Mouse (Mus musculus) forebrain, embryonic 11.5 days (tissue): ENCODE data around the gene Ccnd3. TPM values are rescaled to one million over a fixed set of nuclear protein-coding genes. Genes with fewer than 3 reads are reported as not detected.

ENCODE experiments used
- ATAC-seq: fragments of 200-750 bp; cut with Nextera tagmentation; replicated peaks from 2 replicates; pipeline ENCODE4 v1.8.0; 2017; ENCODE audit warnings: moderate TSS enrichment; ENCODE audit not compliant: low FRiP score
- DNase-seq: peaks from one replicate; pipeline ENCODE4 v3.0.0-alpha.2; 2017; ENCODE audit warnings: low spot score
- H3K27ac ChIP-seq: fragments of 300-500 bp; sonication (generic); 2 replicates; pipeline ENCODE4 v1.5.1; 2014; ENCODE audit warnings: low read depth, low read length
- H3K27me3 ChIP-seq: fragments of 300-500 bp; sonication (generic); 2 replicates; pipeline ENCODE4 v1.6.1; 2014; ENCODE audit warnings: mild to moderate bottlenecking, low read length, mixed read lengths; ENCODE audit not compliant: control insufficient read depth, insufficient read depth
- H3K36me3 ChIP-seq: fragments of 300-500 bp; sonication (generic); 2 replicates; pipeline ENCODE4 v1.6.1; 2014; ENCODE audit warnings: mild to moderate bottlenecking, low read length, moderate library complexity, mixed read lengths; ENCODE audit not compliant: control insufficient read depth, insufficient read depth
- H3K4me1 ChIP-seq: fragments of 300-500 bp; sonication (generic); replicated peaks from 2 replicates; pipeline ENCODE4 v1.6.1; 2014; ENCODE audit warnings: low read length, mixed read lengths; ENCODE audit not compliant: control insufficient read depth, insufficient read depth
- H3K4me2 ChIP-seq: fragments of 300-500 bp; sonication (generic); 2 replicates; pipeline ENCODE4 v1.6.1; 2014; ENCODE audit warnings: low read depth, mild to moderate bottlenecking, low read length, moderate library complexity, mixed read lengths; ENCODE audit not compliant: severe bottlenecking
- H3K4me3 ChIP-seq: fragments of 300-500 bp; sonication (generic); 2 replicates; pipeline ENCODE4 v1.5.1; 2014; ENCODE audit warnings: low read depth, low read length
- H3K9ac ChIP-seq: fragments of 300-500 bp; sonication (generic); 2 replicates; pipeline ENCODE4 v1.6.1; 2014; ENCODE audit warnings: low read length
- H3K9me3 ChIP-seq: fragments of 300-500 bp; sonication (generic); 2 replicates; pipeline ENCODE4 v1.6.1; 2016; ENCODE audit warnings: low read length, mixed read lengths; ENCODE audit not compliant: control insufficient read depth
- WGBS: fragments of 180-500 bp; shearing (Covaris S2); extraction: QIAGEN DNeasy Blood & Tissue Kit; methylation state at CpG from one replicate; pipeline ENCODE4 v1.1.7; 2014; 5-methylcytosine and 5-hydroxymethylcytosine counted together
- polyA plus RNA-seq: library from polyadenylated mRNA; unstranded; fragments of >200 nt; fragmentation: Nextera tagmentation; extraction: Ambion mirVana; gene quantifications from 2 replicates; pipeline ENCODE4 v1.2.1, GENCODE M21; 2014

The Ccnd3 gene
- polyA plus RNA-seq, 1 experiment from 2014 or later, result 253 TPM

DNA sequence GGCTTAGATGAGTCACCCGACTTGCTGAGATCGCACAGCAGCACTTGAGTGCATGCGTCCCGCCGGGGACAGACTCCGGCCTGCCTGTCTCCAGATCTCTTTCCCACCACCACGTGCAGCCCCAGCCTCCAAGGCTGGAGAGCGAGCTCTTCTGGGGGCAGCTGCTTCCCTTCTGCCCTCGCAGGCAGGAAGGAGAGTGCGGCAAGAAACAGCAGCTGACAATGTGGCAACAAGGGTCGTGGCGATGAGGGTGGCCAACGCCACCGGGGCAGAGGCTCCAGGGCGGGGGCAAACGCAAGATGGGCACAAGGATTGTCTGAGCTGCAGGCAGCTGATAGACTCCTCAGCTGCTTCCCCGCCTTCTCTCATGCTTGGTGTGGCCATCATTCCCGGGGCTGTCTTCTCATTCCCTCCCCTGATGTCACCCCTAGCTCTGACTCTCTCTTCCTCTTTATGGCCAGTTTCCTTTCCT lies 18.4 kb downstream of the Ccnd3 start:
- ATAC-seq, result no peak
- DNase-seq, result no peak
- H3K9ac ChIP-seq, result no peak overlapping the region
- H3K36me3 ChIP-seq, result no peaks in the 10 kb centered on the region
- H3K27me3 ChIP-seq, result no peaks in the 10 kb centered on the region
- H3K9me3 ChIP-seq, result no peaks in the 10 kb centered on the region
- H3K4me1 ChIP-seq, result peaks cover 14% of the 10 kb centered on the region
- H3K4me3 ChIP-seq, result no peak overlapping the region
- no peak overlapping the region for H3K27ac ChIP-seq
- no peak overlapping the region for H3K4me2 ChIP-seq
- WGBS, result 80% methylated on average over 18 of the region's 18 CpGs

DNA sequence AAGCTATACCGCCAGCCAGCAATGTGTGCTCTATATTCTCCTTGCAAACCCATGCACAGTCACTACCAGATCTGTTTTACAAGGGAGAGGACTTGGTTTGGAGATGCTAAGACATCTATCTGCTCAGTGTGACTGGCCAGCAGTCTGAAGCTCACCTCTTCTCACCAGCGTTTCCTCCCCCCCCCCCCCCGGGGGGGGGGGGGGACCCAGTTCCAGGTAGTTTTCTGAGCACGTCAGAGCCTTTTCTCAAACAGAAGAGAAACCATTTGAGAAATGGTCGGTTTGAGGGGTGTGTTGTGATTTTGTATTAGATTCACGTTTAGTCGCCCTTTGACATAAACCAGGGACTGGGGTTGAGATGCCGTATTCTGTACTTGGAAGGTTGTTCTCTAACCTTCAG lies 19.2 kb downstream of the Ccnd3 start:
- Histone ChIP-seq H3K36me3 (no peaks in the 10 kb centered on the region), H3K4me3 (no peak overlapping the region), H3K27me3 (no peaks in the 10 kb centered on the region), H3K27ac (no peak overlapping the region), H3K4me2 (no peak overlapping the region), H3K9me3 (no peaks in the 10 kb centered on the region), H3K4me1 (peaks cover 14% of the 10 kb centered on the region), H3K9ac (no peak overlapping the region)
- WGBS, result 77% methylated on average over 8 of the region's 8 CpGs
- DNase-seq (no peak), ATAC-seq (no peak)

DNA sequence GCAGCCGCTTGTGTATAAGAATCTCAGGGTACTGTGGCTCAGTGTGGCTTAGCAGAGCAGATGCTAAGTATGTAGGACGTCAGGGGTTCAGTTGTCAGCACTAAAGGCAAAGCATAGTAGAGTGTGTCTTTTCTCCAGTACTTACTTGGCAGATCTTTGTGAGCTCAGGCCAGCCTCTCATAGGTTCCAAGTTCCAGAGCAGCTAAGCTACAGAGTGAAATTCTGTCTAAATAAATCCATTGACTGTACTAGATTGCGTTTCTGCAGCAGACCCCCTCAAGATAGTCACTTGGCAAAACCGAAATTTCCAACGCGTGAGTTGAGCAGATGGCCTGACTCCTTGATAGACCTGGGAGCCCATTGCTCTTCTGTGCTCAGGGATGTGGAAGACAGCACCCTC lies 20.1 kb downstream of the Ccnd3 start:
- no peak overlapping the region for H3K27ac ChIP-seq
- no peak overlapping the region for H3K9ac ChIP-seq
- no peaks in the 10 kb centered on the region for H3K9me3 ChIP-seq
- no peak overlapping the region for H3K4me3 ChIP-seq
- H3K27me3 ChIP-seq, result no peaks in the 10 kb centered on the region
- no peaks in the 10 kb centered on the region for H3K36me3 ChIP-seq
- peaks cover 14% of the 10 kb centered on the region for H3K4me1 ChIP-seq
- 92% methylated on average over 6 of the region's 6 CpGs for WGBS
- ATAC-seq (no peak), DNase-seq (peak; percentile 39)
- H3K4me2 ChIP-seq, result no peak overlapping the region

DNA sequence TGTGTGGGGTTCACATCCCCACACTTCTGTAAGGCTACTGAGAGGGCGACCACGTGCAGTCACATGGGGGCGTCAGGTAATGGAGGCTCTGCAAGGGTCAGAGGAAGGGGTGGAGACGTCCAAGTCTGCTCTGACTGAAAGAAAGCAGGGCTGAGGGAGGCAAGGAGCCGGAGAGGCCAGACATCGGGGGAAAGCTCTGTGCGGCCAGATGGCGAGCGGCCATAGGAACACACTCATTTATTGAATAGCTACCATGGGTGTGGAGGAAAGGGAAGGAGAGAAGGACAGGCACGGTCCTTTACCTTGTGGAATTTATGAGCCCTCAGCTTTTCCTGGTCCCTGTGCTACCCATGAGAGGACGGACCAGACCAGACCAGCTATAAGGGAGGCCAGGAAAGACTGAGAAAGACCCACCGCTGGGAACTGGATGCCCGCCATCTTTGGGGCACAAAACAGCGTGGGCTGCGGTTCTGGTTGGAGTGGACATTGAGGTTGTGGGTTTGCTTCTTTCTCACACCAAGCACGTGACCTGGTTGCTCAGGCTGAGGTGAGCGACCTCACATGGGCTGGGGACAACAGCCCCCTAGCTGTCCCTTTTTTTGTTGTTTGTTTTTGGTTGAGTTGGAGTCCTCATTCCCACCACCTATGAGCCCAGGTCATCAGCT lies 22.1 kb downstream of the Ccnd3 start:
- Histone ChIP-seq H3K27ac (peak overlapping the region; percentile 31; the same call in 1 of the 2 replicates), H3K9me3 (no peaks in the 10 kb centered on the region), H3K27me3 (no peaks in the 10 kb centered on the region), H3K36me3 (no peaks in the 10 kb centered on the region), H3K4me3 (no peak overlapping the region), H3K4me1 (peaks cover 10% of the 10 kb centered on the region), H3K9ac (peak overlapping the region; percentile 39; the same call in 1 of the 2 replicates), H3K4me2 (no peak overlapping the region)
- DNase-seq, result no peak
- 87% methylated on average over 17 of the region's 17 CpGs for WGBS
- ATAC-seq, result no peak

DNA sequence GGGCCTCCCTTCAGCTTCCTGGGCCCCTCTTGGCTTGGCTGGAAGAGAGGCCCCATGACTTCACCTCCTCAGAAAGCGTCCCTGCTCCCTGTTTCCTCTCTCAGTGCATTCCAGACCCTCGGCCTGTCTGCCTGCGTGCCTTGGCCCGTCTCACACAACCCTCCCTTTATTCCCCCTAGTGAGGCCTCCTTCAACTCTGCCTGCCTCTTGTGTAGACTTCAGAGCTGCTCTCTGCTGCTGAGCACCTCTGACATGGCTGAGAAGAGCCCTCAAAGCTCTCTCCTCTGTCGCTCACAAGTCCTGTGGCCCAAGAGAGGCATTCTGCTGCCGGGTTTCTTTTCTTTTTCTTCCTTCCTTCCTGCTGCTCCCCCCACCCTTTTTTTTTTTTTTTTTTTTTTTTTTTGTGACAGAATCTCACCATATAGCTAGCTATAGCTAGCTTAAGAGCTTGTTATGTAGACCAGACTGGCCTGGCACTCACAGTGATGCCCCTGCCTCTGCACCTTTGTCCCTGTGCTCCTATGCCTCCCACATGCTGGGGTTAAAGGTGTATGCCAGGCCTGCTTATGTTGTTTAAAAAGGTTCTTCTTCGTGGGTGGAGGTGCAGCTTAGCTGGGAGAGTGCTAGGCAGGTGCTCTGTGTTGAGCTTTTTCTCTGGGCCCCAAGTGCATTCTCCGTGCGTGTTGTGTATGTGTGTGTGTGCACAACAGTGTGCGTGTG lies 22.9 kb downstream of the Ccnd3 start:
- peak overlapping the region; percentile 37 for H3K27ac ChIP-seq
- peak overlapping the region; percentile 39; the same call in 1 of the 2 replicates for H3K9ac ChIP-seq
- DNase-seq (no peak), ATAC-seq (no peak)
- 45% methylated on average over 10 of the region's 10 CpGs for WGBS
- H3K36me3 ChIP-seq, result no peaks in the 10 kb centered on the region
- no peak overlapping the region for H3K4me2 ChIP-seq
- peaks cover 4% of the 10 kb centered on the region; the same call in 1 of the 2 replicates for H3K4me1 ChIP-seq
- no peak overlapping the region for H3K4me3 ChIP-seq
- H3K27me3 ChIP-seq, result no peaks in the 10 kb centered on the region
- no peaks in the 10 kb centered on the region for H3K9me3 ChIP-seq

DNA sequence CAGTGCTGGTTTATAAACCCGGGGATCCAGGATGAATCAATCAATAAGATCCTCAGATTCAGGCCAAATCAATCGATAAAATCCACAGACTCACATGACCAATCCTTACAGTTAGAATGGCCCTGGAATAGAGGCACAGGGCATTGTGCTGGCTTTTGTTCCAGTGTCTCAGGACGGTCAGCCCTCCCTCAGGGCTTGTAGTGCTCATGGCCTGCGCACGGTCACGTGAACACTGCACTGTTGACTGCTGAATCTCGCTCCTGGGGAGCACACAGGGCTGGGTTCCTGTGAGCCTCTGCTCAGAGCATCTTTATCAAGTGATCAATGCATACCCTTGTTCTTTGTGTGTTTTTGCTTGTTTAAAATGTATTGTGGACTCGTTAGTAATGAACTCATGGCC lies 24.1 kb downstream of the Ccnd3 start:
- ATAC-seq (no peak), DNase-seq (no peak)
- Histone ChIP-seq H3K27ac (no peak overlapping the region), H3K27me3 (no peaks in the 10 kb centered on the region), H3K9ac (no peak overlapping the region), H3K4me3 (no peak overlapping the region), H3K9me3 (no peaks in the 10 kb centered on the region), H3K4me1 (peaks cover 4% of the 10 kb centered on the region; the same call in 1 of the 2 replicates), H3K4me2 (no peak overlapping the region), H3K36me3 (no peaks in the 10 kb centered on the region)
- WGBS, result 58% methylated on average over 8 of the region's 8 CpGs

DNA sequence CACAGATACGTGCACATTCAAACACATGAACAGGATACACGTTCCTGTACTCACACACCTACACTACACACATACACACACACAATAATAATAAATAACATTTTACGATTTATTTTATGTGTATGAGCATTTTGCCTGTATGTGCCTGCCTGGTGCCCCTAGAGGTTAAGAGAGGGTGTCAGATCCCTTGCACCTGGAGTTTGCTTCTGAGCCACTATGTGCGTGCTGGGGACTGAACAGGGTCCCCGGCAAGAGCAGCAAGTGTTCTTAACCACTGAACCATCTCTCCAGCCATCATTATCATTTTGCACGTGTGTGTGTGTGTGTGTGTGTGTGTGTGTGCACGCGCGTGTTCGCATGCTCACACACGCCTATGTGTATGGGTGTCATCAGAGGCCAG lies 24.7 kb downstream of the Ccnd3 start:
- DNase-seq, result no peak
- no peaks in the 10 kb centered on the region for H3K36me3 ChIP-seq

DNA sequence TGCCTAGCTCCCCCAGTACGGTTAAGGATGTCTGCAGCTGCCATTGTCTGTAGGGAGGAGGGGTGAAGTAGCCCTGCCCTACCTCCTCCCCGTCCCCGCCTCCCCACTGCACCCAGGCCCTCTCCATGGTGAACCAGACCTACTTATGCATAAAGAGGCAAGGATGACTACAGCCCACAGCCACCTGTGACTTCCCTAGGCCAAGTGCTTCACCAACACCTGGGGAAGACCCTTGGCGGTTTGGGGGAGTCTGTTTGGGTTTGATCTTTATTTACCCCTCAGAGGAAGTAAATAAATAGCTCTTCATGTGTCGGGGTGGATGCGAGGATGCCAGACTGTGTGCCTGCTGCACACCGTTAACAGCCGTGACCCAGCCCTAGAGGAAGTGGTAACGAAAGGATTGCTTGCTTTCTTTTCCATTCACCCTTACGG lies 26.6 kb downstream of the Ccnd3 start:
- Histone ChIP-seq H3K9me3 (no peaks in the 10 kb centered on the region), H3K4me1 (peaks cover 4% of the 10 kb centered on the region; the same call in 1 of the 2 replicates), H3K4me2 (no peak overlapping the region), H3K27ac (no peak overlapping the region), H3K36me3 (no peaks in the 10 kb centered on the region), H3K4me3 (no peak overlapping the region), H3K27me3 (no peaks in the 10 kb centered on the region), H3K9ac (no peak overlapping the region)
- DNase-seq (no peak), ATAC-seq (no peak)
- WGBS, result 54% methylated on average over 10 of the region's 10 CpGs

More for the DNA sequence above, 24.7 kb downstream of the Ccnd3 start:
- H3K9ac ChIP-seq, result no peak overlapping the region
- H3K27ac ChIP-seq, result no peak overlapping the region
- 94% methylated on average over 11 of the region's 11 CpGs for WGBS
- ATAC-seq, result no peak
- no peaks in the 10 kb centered on the region for H3K9me3 ChIP-seq
- H3K27me3 ChIP-seq, result no peaks in the 10 kb centered on the region
- no peak overlapping the region for H3K4me3 ChIP-seq
- peaks cover 4% of the 10 kb centered on the region; the same call in 1 of the 2 replicates for H3K4me1 ChIP-seq
- no peak overlapping the region for H3K4me2 ChIP-seq
